Mouse (Mus musculus) R1 (cell line): Measurements from ENCODE around the gene Slc38a3.

Experiments used
- DNase-seq: peaks from one replicate; pipeline ENCODE4 v3.0.0-alpha.2; 2018; ENCODE audit warnings: low read depth, low spot score

Gene Slc38a3

DNA sequence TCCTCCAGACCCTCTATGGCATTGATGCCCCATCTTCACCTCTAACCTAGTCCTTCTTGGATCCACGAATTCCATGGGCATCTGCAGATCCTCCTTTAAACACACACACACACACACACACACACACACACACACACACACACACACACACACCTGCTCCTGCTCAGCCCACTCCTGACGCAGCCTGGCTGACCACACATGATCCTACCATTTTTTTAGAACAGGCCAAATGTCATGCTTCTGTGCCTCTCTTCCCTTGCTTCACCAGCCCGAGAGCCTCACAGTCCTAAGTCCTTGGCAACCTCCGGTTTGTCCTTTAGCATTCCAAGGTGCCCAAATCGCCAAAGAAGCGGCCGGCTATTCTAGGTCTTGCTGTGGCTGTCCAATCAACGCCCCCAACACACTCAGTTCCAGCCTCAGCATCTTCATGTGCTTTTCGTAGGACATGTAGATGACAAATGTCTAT is at the start of gene Slc38a3:
TSS of gene Slc38a3 (minus strand) at position 51 of the 466 bp plus-strand sequence.
- DNase-seq: no peak

DNA sequence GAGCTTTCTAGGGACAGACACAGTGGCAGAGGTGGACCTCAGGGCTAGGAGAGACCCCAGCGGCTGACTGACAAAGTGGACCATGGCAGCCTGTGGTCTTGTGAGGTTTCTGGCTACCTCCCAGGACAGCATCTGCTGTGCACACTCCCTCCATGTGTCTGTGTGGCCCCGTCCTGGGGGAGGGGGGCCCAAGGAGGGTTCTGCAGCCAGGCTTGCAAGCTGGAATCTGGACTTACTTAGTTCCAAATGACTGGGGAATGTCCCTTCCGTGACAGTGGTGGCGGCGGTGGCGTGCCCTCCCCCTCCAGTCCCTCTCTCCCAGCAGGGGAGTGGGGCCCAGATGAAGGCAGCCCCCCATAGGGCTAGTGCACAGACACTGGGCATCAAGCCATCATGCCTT is 47.6 kb upstream of the Slc38a3 start:
- no peak for DNase-seq

DNA sequence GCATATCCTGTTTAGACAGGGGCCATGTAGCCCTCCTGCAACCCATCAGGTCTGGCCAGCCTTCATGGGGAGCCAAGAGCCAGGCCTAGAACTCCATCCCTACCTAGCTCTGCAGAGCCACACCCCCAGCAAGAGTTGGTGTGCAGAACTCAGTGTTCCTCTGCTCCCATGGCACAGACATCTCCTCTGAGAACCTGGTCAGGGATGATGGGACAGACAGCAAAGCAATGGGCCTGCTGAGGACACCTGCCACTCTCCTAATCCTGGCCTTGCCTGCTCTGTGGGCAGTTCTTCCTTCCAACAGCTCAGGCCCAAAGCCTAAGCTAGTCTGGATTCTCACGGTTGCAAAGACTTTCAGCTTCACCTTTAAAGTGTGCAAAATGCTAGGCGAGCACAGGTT is 46.3 kb upstream of the Slc38a3 start:
- DNase-seq: no peak

DNA sequence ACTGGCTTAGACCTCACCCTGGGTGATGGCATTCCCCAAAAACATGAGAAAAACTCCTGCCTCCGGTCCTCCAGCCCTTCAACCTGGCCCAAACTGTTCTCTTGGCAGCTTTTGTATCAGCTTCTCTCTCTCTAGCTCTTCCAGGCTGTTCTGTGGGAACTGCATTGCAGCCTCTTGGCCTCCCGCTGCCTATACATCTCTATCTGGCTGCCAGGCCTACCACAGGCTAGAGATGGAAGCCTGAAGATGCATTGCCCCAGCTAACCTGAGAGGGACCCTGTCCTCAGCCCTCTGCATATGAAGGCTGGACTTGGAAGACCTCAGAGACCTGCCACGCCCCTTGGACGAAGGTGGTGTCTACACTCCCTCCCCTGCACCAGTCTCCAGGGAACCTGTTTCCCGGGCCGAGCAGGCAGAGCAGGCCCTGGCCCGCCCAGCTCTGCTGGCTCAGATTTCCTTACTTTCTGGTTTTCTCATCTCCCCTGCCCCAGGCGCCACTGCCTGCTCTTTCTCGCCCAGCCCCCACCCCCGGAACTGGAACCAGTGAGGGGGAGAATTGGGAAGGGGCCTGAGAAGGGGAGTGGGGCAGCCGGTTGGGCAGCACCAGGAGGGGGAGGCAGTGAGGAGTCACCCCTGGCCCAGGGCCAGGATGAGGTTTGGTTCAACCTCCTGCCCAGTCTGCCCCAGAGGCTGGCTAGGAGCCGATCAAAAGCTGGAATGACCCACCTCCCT is 45.1 kb upstream of the Slc38a3 start:
- DNase-seq: peak; percentile 57

DNA sequence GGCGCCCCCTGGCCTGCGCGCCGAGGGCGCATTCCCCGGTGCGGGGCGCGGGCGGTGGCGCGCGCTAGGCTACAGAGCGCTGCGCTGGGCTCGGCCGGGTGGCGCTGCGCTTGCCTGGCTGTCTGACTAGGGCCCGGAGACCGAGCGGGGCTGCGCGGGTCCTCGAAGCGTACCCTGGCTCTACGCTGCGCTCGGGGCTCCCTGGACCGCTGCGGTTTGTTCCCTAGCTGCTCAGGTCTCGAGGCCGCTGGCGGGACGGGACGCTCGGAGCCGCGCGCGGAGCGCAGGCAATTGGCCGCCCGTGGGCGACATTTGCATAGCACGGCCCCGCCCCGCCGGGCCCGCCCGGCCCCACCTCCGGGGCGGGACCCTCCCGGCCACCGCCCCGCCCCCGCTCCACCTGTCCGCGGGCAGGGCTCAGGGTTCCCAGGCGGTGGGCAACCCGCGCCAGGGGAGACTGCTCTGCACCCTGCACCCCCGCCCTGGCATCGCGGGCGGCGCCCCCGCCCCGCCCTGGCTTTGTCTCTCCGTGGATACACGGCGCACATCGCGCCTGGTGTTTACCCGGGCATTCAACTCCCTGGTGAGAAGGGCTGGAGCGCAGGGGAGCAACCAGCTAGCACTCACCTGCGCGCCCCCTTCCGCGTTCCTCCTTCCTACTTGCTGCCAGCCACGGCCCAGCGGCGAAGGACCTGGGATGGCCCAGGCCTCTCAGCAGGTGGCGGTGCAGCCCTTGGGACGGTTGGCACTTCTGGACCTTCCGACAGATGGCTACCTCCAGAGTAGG is 40.6 kb upstream of the Slc38a3 start, which contains the start of gene Sema3f:
TSS of gene Sema3f (minus strand) at position 779 of the 787 bp plus-strand sequence.
- peak; percentile 85 for DNase-seq

DNA sequence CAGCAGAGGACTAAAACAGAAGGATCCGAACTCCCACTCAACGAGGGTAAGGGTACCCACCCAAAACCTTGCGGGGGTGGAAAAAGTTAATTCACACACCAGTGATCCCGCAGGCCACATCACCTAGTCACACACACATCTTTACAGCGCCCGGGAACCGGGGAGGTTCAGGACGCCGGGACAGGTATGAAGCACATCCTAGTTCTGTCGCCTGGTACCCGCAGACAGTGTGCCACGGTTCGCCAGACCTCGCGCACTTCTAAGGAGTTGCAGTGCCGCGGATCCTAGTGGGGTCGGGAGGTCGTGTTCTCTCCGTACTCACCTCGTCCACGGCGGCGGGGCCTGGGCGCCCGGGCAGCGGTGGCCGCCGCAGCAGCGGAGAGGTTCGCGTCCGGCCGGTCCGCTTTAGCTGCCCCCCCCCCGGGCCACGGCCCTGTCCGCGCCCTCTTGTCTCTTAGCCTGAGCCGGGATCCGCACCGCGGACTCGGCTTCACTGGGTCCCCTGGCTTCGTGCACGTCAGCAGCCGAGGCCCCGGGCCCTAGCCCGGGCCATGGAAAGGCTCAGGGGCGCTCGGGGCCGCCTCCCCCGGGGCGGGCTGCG is 39.9 kb upstream of the Slc38a3 start:
- peak; percentile 64 for DNase-seq

DNA sequence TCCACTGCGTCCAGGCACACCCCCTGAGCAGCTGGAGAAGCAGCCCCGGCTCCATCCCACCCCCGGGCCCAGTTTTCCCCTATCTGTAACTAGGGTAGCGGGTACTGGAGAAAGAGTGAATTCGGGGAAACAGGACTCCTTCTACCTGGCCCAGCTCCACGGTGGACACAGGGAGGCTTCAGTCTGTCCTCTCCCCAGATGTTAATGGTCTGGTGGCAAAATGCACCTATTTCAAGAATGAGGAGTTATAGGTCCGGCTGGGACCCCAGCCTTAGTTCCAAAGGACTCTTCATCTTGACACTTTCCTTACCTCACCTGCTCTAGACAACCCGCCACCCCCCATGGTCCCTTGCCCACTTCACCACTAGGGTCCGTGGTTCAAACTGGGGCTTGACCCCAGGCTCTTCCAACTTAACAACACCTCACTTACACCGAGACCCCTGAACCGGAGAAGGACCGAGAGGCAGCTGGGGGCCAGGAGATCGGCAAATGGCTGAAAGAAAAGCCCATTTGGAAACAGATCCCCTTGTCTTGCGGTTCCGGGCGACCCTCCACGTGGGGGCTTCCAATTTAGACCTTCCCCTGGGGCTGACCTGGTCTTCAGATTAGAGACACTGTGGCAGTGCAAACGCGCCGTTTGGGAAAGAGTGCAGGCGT is 39.2 kb upstream of the Slc38a3 start:
- no peak for DNase-seq

DNA sequence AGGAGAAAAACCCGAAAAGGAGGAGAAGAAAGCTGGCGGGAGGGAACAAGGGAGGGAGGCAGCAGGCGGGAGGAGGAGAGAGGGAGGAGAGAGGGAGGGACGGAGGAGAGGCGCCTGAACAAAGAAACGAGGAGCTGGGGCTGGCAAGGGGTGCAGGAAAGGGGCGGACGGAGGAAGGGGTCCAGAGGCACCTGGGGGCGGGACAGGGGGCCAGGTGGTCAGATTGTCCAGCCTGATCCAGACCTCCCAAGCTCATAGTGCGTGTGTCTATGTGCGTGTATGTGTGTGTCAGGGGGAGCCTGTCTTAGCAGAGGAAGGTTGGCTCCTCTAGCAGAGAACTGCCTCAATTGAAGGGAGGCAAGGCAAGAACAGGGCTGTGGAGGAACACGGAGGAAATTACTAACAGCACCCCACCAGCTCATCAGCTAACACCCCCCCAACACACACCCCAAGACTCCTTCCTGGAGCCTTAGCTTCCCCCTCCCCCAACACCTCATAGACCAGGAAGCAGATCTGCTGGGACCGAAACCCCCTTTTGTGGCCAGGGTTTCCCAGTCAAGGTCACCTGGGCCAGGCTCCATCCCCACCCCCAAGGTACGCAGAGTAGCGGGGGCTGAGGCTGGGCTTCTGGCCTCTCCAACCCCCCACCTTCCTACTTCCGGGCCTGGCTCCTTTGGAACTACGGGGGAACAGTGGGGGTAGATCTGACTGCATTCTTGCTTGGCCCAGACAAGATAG is 38.5 kb upstream of the Slc38a3 start:
- DNase-seq: peak; percentile 58

DNA sequence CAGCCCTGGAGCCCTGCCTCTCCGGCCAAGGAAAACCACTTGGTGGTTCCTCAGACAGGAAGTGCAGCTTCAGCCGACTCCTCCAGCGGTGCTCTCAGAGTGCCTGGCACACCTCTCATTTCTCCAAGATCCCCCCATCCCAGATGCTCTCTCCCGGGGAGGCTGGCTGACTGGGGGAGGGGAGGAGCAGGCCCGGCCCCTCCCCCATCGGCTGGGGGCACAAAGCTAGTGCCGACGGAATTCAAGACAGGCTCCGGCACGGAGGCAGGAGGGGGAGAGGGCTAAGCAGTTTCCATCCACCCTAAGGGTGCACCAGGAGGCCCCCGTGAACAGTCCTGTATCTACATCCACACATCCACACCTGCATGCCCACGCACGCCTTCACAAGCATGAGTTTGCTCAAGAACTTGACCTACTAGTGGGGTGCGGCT is 37.5 kb upstream of the Slc38a3 start:
- peak; percentile 42 for DNase-seq

DNA sequence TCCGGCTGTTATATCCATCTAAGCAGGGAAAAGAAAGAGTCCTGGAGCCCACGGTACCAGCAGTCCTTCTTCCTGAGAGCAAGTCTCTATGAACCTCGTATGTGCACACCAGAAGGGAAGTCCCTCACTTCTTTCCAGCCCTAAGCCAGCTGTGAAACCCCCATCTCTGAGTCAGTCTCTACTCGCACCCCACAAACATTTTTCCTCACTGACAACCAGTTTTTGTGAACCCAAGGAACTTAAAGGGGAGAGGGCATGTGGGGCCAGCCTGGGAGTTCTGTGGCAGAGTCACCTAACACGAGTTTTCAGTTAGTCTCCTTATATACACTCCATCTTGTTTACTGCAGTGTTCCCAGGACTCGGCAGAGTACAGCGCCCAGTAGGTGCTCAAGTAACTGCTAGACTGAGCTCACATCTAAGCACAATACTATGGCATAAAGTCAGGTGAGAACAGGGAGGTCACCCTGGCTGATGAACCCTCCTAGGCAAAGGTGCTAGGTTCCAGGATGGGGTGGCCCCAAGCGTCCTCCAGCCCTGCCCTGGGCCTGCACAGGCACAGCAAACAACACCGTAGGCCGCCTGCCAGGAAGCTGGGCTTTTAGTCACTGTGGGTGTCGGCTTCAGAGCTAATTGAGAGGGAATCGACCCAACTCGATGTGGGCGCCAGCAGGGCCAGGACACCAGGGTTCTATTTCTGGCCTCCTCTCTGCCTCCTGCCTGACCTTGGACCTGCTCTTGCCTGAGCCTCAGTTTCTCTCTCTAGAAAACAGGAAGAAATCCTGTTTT is 34.2 kb upstream of the Slc38a3 start:
- DNase-seq: no peak

DNA sequence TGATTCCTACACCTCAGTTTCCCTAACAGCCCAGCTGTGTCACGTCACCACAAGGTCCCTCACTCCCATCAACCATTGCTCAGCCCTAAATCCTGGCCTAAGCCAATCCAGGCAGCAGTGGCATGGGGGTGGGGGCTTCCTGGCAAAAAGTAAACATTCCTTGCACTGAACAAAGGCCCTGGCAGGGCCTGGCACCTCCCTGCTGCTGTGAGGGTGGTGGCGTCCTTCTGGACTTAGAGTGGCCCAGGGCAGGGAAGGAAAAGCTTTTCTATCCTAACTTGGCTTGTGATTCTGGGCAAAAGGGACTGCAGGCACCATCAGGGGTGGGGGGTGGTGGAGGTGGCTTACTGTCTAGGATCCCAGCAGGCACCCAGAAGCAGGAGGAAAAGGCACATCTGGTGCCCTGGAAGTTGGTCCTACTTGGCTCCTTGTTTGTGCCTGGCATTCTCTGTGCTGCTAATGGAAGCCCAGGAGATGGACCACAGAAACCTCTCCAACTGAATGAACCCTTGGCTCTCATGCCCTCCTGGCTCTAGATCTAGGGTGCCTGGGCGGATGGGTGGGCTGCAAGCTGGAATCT is 33.4 kb upstream of the Slc38a3 start:
- DNase-seq: no peak

DNA sequence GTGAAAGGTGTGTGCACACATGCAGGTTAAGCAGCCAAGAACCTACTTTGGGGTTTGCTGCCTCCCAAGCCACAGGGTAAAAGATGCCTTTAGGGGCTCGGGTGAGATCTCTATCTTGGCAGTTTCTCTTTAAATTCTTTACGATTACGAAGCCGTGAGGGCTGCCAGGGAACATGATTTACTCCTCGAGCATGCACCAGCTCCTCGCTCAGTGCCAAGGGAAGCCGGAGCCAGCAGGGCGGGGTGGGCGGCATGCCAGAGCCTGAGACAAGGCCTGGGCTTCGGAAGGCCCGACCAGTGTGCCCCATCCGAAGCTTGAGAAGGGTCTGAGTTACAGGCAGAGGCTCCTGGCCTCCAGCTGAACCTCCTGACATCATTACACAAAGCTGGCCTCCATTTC is 32.3 kb upstream of the Slc38a3 start:
- no peak for DNase-seq

DNA sequence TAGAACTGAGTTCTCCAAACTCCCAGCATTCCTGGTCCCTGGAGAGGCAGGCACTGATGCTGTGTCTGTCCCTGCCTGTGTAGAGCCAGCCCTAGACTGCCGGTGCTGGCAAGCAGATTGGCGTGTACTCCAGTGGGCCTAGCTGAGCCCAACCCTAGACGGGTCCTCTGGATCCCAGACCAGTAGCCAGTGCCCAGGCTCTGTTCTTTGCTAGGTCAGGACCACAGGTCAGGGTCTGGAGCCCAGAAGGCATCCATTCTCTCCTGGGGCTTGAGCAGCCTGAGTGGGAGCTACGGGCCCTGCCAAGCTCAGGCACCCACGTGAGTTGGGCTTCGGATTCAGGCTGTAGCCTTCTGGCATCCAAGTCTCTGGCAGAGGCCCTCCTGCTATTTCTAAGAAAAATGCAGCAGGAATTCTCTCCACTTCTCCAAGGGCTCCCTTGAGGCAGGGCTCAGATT is 30.8 kb upstream of the Slc38a3 start:
- no peak for DNase-seq

DNA sequence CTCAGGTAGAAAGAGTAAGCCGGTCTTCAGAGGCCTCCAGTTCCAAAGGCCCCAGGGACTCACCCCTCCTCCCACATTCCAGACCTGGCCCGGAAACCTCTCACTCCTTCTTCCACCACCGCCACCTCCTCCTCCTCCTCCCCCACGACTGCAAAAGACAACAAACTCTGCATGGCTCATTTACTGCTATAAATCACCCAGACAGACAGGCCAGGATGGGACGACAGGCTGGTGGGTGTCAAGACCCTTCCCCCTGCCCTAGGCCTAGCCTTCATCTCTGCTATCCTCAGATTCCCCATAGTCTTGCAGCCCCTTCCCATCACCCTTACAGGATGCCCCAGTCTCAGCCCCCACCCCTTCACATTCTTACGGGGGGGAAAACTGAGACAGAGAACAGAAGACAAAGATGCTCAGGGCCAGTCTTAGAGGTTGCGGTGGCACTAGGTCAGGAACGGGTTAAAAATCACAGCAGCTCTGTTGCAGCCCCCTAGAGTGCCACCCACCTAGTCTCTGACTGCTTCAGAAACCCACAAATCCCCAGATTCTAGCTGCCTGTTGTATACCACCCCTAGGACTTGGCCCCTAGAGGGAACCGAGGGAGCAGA is 30.1 kb upstream of the Slc38a3 start:
- no peak for DNase-seq

DNA sequence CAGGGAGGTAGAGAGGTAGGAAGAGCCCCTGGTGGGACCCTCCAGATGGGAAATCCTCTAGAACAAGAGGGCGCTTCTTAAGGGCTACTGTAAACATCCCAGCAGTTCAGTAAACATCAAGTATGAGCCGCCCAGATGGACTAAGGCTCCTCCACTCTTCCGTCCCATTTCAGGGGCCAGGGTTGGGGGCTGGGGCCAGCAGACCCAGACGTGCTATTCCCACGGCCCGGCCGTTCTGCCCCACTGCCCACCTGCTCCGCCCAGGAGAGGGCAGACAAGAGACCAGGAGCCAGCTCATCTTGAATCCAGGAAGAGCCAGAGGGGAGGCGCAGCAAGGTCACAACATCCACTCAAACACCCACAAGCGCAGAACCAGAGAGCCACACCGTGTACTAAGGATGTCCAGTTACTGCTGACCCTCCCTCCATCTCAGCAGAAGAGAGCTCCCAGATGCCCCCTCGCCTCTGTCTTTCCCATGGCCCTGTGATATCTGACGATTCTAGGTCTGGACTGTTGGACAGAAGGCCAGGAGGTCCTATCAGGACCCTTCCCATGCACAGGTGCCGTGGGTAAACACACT is 29.4 kb upstream of the Slc38a3 start:
- no peak for DNase-seq

DNA sequence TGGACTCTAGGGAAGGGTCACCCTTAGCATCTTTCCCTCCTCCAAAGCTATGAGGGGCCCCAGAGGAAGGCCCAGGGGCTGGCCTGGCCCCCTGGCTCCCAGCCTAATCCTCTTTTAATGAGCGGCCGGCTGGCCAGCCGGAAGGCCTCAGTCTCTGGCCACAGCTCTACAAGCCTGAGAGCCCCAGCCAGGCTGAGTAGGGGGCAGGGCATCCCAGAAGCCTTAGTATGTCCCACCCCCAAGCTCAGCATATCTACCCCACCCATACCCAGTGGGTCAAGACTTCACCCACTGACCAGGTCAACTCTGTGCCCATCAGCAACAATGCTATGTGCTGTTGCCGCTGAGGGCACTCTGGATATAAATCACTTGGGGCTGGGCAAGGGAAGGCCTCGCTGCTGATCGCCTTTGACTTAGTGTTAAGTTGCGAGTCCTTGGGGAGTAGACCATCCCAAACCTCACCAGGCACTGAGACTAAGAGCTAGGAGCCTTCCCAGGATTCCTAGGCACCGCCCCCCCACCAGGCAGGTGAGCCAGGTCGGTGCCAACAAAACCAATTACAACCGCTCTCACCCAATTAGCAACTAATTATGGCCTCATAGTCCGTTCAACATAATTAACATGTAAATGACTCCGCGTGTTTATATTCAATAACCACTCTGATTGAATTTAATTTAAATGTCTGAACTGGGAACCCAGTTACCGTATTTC is 28.6 kb upstream of the Slc38a3 start:
- no peak for DNase-seq

DNA sequence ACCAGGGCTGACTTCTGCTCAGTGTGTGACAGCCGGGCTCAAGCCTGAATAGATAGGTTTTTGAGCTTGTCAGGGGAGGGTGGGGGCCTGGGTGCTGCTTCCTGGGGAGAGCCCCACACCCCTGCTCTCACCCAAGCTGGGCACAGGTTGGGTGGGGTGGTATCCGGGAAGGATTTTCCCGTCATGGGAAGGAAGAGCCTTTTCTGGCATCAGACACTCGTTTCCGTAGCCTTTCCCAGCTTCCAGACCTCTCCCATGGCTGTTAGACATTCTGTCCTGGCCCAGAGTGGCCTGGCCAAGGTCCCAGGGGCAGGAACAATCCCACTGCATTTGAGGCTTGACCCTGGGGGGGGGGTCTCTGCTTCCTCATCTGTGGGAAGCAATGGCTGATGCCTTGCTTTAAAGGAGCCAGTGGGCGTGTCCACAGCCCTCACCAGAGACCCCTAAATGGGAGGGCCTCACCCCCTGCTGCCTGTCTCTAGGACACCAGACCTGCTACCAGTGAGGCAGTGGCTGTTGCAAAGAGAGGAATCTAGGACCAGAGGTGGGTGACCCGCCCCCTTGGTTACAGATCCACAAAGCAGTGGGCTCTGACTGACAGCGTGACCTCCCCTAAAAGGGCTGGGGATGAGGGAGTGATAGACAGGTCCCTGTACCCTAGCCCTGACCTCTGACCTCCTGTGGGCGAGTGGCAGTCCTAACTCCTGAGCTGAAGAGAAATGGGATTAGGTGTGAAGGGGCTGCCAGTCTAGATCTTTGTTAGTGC is 27.7 kb upstream of the Slc38a3 start:
- DNase-seq: no peak

DNA sequence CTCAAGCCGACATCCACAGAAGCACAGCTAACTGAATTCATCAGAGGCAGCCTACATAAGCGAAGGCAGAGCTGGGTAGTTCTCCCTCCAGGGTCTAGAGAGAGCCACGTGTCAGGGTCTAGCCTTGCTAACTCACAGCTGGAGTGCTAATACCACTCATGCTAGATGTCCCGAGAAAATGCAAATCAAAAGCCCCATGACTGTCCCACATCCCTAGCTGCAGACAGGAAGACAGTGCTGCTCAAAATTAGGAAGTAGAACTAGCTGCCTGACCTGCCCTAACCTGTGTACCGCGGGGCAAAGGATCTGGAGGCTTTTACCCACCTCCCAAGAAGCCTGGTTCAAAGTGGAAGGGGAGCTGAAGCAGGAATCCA is 26.8 kb upstream of the Slc38a3 start:
- no peak for DNase-seq
